Mouse (Mus musculus): ENCODE results near the gene Gm826.

Gene Gm826

GRCm38 (mm10) chr2:160275959-160276657 lies 57.9 kb downstream of the Gm826 start:
- DNase-seq (ENCODE audit: low read depth, low spot score) = no peak

DNA sequence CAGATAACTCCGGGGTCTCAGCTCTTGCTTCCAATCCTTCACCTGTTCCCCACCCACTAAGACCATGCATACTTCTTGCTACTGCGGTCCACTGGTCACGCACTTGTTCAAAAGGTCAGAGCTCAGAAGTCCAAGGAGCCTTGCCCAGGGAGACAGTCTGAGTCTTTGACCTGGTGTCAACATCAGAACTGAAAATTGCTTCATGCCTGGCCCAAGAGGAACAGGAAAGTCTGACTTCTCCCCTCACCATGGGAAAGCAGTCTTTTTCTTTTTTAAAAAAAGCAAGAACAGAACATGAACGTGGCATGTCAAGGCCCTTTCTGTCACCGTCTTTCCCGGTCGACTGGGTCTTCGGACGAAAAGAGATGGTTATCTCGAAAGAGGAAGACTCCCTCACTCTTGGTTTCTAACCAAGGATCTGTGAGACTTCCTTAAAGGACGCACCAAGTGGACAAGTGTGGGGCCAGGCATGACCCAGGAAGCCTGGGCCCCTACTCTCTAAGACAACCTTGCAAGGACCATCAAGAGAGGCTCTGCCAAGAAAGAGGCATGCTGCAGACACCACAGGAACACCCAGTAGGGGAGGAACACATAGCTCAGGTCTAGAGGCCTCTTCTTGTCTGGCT lies 66.0 kb downstream of the Gm826 start:
- DNase-seq (ENCODE audit: low read depth, low spot score) = no peak

DNA sequence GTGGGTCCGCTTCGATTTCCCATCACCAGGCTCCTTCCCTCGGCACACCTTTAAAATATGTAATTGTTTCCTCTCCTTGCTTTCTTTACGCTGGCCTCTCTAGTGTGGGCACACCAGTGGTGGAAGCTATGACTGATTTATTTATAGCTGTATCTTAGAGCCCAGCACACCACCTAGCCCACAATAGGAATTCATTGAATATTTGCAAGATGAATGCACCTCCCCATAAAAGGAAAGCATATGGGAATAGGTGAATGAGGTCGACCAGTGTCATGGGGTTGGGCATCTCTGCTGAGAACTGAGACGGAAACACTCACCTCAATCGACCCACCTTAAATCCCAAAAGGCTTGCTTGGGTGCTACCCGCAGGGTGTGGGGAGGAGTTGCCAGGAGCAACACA lies 70.1 kb downstream of the Gm826 start:
- no peak for DNase-seq (ENCODE audit: low read depth, low spot score)

DNA sequence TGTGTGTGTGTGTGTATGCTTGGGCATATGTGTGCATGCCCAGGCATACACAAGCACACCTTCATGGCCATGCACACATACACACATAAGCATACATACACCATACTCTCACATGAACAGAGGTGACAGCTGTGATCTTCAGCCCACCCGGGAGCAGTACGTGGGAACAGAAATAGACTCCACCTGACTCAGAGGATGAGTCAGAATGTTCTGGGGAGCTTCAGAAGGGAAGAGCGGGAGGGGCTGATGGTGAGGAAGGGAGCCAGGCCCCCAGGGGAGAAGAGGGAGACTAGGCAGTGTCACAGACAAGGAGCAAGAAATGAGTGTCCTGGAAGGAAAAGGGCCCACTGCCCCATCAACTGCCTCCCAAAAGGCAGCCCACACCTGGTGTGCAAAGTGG lies 72.4 kb downstream of the Gm826 start:
- no peak for DNase-seq (ENCODE audit: low read depth, low spot score)
